Mouse (Mus musculus) liver, postnatal 0 days (tissue): ENCODE results near the gene Efcab11.

Experiments
- CTCF ChIP-seq: sonication (generic); IDR thresholded peaks from 2 replicates; pipeline ENCODE4 v1.5.1; 2016; ENCODE audit warnings: antibody characterized with exemption, low read depth
- EP300 ChIP-seq: IDR thresholded peaks from 2 replicates; pipeline ENCODE4 v1.6.1; 2016; ENCODE audit warnings: antibody characterized with exemption, low read depth, mild to moderate bottlenecking

GRCm38 (mm10) chr12:99873443-99873842 lies 10.8 kb downstream of the Efcab11 start:
- TF ChIP-seq CTCF (no peak), EP300 (no peak)
